Mouse (Mus musculus) hindlimb bud, embryonic 11.5 days (tissue): Measurements from ENCODE around the gene Slc25a34.

Experiments used
- DNase-seq: peaks from one replicate; pipeline ENCODE4 v3.0.0-alpha.2; 2012; ENCODE audit warnings: low read depth, low spot score; ENCODE audit errors: extremely low spot score

Gene Slc25a34

GRCm38 (mm10) chr4:141595605-141596268, 27.9 kb downstream of the Slc25a34 start:
- no peak for DNase-seq

GRCm38 (mm10) chr4:141595138-141595537, 28.5 kb downstream of the Slc25a34 start:
- no peak for DNase-seq

- no peak for DNase-seq
These were observed 32.1 kb downstream of the Slc25a34 start for GRCm38 (mm10) chr4:141591547-141591946.

- DNase-seq, result no peak
These were observed 39.7 kb downstream of the Slc25a34 start for GRCm38 (mm10) chr4:141583919-141584318.

- DNase-seq, result no peak
These were observed 42.6 kb downstream of the Slc25a34 start for GRCm38 (mm10) chr4:141581051-141581450.

- DNase-seq, result no peak
These were observed 44.8 kb downstream of the Slc25a34 start for GRCm38 (mm10) chr4:141578833-141579232.

- no peak for DNase-seq
These were observed 46.7 kb downstream of the Slc25a34 start for GRCm38 (mm10) chr4:141576877-141577276.

GRCm38 (mm10) chr4:141576404-141576803, 47.2 kb downstream of the Slc25a34 start:
- no peak for DNase-seq

GRCm38 (mm10) chr4:141574789-141575702, 48.6 kb downstream of the Slc25a34 start:
- no peak for DNase-seq

- no peak for DNase-seq
These were observed 50.2 kb downstream of the Slc25a34 start for GRCm38 (mm10) chr4:141573359-141573966.

GRCm38 (mm10) chr4:141572668-141573358, 50.8 kb downstream of the Slc25a34 start:
- no peak for DNase-seq

- DNase-seq, result no peak
These were observed 51.7 kb downstream of the Slc25a34 start for GRCm38 (mm10) chr4:141571934-141572333.

- no peak for DNase-seq
These were observed 52.3 kb downstream of the Slc25a34 start for GRCm38 (mm10) chr4:141571337-141571739.

GRCm38 (mm10) chr4:141570821-141571220, 52.8 kb downstream of the Slc25a34 start:
- DNase-seq, result no peak

GRCm38 (mm10) chr4:141570004-141570403, 53.6 kb downstream of the Slc25a34 start:
- no peak for DNase-seq

- DNase-seq, result no peak
These were observed 54.7 kb downstream of the Slc25a34 start for GRCm38 (mm10) chr4:141568966-141569365.
